Mouse (Mus musculus) heart, postnatal 36 days (tissue): ENCODE measurements around the gene Prdm8. TPM values are rescaled to one million over a fixed set of nuclear protein-coding genes. Genes with fewer than 3 reads are reported as not detected.

Experiments used
- DNase-seq, 2 experiments: peaks; one replicate each; pipeline ENCODE4 v3.0.0; 2021 to 2022
- intact Hi-C: fragments of 180-260 bp; cut with DNase I; formaldehyde crosslinking; loops from one replicate; pipeline ENCODE4 v1.15.1; 2025
- total RNA-seq, 2 experiments: library from RNA; stranded (reverse); gene quantifications; 2 replicates each; pipeline ENCODE4 v1.2.3; 2021

Gene Prdm8
- total RNA-seq, result under 1 TPM; 0.25 to 0.35 TPM

DNA sequence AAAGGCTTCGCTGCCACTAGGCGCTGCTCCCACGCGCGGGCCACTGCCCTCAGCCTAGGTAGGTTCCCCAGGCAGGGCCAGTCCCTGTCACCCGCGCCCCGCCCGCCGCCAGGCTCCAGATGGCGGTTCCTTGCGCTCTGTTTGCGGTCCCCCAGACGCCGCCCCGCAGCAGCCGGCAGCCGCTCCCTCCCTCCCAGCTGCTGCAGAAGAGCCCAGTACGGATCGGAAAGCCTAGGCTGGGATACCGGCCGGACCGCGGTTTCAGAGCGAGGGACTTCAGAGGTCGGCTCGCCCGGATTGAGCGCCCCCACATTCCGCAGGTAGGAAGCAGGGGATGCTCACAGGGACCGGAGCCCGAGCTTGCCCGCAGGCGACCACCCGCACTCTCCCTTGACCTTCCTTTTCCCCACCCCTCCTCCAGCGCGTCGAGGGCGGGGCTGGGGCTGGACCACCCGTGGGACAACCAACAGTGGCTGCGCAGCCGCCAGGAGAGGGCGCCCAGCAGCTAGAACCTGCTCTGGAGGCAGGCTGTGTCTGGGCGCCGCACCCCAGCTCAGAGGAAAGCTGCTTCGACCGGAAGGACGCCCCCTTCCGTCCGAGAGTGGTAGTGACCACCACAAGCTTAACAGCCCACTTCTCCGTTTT is at the start of gene Prdm8:
Gene Prdm8, plus strand, starts transcription at position 19 of the 645 bp plus-strand sequence.
- intact Hi-C loops, result loop anchor here (5.0 kb wide), 2 partner anchors 135 to 220 kb away; partner anchors contain the start of gene Antxr2
- DNase-seq, result peak; percentile 76 to 79

DNA sequence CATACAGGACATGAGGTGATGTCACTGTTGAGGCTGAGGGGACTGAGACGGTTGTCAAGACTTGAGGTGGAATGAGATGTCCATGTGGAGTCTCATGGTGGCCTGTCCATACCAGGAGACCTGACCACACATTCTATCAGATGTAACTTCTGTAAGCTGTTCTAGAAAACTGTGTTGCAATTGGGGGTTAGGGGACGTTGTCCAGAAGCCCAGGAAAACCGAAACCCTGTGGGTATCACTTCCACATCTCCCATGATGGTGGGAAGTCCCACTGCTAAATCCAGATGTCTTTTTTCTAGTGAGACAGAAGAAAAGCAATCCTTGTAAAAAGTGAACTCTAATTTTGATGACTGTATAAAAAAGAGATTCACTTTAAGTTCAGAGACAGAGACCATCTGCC is 39.9 kb upstream of the Prdm8 start:
- intact Hi-C loops, result no loop called here

DNA sequence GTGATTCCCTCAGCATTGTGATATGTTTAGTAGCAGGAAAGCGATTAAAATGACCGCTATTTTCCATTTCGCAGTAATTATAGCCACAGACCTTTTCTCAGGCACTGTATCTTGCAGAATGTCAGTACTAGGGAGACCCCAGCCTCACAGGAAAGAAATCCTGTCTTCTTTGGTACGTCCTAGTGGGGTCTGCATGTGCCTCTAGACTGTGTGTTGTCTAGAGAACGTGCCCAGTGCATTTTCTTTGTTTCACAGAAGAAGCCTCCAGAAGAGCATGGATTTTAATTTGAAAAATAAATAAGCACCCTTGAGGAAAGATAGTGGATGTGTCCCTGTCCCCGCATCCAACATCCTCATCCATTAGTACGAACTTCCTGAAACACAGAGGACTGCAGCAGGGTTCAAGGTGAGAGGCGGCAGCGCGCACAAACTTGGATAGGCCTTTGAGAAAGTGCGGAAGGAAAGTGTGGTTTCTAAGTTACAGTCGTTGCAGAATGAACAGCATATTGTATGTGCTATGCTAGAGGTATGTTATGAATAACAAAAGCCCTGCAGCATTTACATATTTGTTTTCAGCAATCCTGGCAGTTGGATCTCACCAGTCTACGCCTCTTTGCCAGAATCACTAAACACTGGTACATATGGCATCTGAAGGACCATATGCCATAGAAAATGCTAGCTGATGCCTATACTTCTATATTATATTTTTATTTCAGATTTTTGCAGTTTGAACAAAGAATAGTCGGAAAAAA is 28.3 kb upstream of the Prdm8 start:
- no peak for DNase-seq
- intact Hi-C loops, result no loop called here

More for the DNA sequence above, 39.9 kb upstream of the Prdm8 start:
- DNase-seq, result no peak

DNA sequence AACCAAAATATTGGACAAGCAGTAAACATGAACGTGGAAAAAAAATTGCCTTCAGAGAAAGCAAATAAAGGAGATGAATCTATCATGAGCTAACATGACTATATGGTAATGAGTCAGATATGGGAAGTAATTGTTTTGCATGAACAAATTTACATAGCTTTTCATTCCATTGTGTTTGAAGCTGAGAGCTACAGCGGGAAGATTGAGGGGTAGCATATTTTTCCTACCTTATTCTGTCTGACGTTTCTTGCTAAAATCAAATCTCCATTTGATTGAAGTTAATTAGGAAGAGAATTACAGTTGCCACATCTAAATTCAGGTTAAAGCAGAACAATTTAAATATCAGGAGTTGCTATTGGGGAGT is 27.7 kb upstream of the Prdm8 start:
- intact Hi-C loops, result no loop called here
- no peak for DNase-seq

DNA sequence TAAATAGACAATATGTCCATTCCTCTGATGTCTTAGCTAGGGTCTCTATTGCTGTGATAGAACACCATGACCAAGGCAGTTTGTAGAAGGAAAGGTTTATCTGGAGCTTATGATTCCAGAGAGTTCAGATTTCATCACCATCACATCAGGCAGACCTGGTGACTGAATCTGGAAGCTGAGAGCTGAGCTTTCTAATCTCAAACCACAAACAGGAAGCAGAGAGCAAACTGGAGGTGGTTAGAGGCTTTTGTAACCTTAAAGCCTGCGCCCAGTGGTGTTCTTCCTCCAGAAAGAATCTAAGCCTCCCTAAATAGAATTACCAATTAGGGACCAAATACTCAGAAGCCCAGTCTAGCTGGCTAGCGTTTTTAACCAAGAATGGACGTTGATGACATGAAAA is 20.1 kb upstream of the Prdm8 start:
- intact Hi-C loops, result no loop called here
- no peak for DNase-seq

DNA sequence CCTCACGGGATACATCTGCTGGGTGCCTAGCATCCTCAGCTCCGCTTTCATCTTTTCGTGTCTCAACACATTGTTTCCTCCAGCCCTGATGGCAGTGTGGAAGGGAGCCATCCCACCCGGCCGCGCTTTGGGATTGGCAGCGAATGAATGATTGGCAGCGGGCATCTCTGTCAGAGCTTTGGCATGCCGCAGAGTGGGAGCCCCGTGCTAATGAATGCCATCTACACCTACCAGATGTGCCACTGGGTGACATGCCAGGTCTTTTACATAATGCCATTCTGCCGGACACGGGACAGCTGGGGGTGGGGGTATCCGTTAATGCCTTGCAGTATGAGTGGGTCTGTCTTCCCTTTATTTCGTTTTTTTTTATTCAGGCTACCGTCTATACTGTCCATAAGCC is 882 bp upstream of the Prdm8 start:
- DNase-seq, result no peak
- intact Hi-C loops, result loop anchor here (5.0 kb wide), 2 partner anchors 134 to 219 kb away; partner anchors contain the start of gene Antxr2

DNA sequence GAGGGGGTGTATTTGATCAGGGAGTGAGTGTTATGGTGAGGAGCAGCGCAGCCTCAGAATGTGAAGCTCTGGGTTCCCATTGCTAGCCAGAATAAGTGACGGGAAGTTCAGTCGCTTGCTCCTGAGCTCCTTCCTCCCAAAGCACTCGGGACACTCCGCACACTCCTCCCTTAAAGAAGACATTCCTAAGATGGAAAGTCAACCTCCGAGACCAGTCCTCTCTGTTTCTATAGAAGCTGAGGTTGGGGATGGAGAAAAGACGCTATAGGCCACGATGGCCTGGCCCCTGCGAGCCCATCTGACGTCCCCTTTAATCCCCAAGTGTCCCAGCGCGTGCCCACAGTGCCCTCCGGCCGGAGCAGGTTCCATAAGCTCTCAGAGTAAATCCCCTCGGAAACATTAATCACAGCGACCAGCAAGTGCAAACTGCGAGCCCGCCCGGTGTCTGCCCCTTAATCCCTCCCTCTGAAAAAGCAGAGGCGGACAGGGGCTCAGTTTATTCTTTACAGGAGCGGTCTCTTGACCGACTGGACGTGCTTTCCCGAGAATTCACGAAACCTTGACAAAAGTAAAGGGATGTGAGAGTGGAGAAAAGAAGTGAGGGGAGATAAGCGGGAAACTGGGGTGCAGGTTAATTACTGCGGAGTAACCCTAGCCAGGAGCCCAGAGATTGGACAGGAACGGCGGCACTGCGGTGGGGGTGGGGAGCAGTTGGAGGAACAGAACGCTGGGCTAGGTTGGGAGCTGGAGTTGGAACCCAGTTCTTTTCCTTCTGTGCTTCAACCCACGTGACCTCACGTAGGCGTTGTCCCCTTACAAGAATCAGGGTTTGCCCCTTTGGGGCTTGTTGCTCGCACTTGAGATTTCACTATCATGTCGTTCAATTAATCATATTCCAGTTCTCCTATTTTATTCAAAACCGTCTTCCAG is 1.6 kb downstream of the Prdm8 start:
- intact Hi-C loops, result loop anchor here (5.0 kb wide), 2 partner anchors 136 to 221 kb away; partner anchors contain the start of gene Antxr2
- DNase-seq, result no peak

DNA sequence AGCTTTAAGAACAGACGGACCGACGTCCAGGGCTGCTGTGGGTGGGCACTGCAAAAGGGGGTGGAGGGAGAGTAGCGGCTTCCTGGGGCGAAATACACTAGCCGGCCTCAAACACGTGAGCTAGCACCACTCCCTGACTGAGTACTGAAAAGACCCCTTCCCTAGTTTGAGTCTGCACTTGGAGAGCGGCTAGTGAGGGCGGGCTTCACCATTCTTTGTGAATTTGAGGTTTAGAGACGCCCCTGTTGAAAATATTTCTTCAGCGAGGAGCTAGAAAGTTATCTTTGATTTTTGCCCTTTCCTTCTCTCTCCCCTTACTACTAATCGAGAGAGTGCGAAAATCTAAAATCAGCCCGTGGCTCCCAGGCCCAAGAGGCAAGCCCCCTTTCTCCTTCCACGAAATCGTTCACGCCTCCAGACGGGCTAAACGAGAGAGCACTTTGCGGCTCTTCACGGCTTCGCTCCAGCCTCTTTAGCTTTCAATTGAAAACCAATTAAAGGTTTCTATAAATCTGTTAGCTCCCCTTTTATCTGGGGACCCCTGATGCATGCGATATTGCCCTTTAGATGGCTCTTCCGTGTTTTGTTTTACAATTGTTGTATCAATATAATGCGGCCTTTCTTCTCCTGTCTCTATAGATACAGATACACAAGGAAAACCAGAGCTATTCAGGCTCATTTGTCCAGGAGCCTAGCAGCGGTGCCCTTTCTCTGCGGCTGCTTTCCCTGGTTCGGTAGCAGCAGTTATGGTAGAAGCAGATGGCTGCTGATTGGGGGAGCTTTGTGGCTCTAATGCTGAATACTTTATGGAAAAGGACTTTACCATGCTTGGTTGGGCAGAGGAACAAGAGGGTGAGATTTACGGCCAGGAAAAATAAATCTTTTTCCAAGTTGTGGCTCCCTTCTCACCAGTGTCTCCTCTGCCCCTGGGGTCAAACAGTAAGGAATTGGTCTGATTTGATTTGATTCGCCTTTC is 2.7 kb downstream of the Prdm8 start:
- DNase-seq, result no peak
- intact Hi-C loops, result loop anchor here (5.0 kb wide), 2 partner anchors 137 to 222 kb away; partner anchors contain the start of gene Antxr2

DNA sequence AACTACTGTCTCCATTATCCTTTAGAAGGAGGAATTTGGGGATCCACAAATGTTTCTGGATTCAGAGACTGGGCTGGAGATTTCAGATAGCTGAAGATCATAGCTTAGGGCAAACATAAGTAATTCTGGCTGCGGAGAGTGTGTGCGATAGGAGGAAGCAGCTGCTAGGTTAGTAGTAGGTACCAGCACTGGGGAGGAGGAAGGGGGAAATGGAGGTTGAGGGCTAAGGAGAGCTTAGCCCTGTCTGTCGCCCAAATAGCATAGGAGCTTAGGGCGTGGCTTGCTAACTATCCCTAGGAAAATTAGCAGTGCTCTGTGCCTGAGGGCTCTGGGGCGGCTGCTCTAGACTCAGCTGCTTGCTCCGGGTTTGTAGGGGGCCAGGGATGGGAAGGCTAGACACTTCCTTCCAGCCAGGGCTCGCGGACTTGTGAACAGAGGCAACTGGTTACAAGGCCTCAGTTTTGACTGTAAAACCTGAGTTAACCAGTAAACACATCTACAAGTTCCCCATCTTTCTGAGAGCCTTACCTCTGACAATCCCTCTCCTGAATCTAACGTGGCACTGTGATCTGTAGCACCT is 4.7 kb downstream of the Prdm8 start:
- DNase-seq, result no peak
- intact Hi-C loops, result no loop called here

DNA sequence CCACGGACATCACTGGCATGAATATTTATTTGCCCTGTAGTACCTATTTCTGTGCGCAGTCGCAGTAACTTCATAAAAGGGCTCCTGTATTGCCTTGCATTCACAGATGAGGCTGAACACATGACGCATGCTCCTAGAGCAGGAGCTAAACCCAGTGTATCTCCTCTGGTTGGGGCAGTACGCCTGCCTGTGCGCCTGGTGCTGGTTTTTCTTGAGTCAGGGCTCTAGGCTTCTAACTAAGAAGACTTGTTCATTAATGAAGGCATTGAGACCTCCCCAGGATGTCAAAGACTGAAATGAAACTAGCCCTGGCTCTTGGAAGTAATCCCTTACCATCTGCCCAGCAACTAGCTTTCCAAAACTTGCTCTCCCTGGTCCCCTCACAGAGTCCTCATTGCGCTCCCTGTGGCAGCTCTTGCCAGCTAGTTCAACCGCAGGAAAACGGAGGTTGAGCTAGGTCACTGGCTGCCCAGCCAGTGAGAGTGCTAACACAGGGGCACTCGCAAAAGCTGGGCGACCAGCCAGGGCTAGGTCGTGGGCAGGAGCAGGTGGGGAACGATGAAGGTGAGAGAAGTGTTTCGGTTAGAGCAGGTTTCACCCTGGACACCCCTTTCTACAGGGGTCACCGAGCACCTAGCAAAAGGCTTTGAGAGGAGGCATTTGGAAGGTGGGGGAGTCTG is 5.6 kb downstream of the Prdm8 start:
- DNase-seq, result no peak
- intact Hi-C loops, result no loop called here

DNA sequence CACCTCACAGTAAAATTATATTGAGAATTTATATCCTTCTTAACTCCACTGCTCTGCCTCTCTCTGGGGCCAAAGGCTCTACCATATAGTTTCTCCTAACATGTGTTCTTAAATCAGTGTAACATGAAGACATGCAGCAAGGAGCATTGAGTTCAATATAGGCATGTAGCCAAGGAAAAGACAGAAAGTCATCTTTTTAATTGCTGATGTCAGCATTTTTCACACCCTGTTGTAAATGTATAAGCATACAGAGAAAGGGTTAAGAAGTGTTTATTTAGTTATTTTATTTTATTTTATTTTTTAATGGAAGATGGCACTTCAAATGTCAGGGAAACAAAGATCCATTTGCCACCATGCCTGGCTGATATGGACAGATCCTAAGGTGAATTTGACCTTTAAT is 6.7 kb downstream of the Prdm8 start:
- DNase-seq, result no peak
- intact Hi-C loops, result no loop called here

DNA sequence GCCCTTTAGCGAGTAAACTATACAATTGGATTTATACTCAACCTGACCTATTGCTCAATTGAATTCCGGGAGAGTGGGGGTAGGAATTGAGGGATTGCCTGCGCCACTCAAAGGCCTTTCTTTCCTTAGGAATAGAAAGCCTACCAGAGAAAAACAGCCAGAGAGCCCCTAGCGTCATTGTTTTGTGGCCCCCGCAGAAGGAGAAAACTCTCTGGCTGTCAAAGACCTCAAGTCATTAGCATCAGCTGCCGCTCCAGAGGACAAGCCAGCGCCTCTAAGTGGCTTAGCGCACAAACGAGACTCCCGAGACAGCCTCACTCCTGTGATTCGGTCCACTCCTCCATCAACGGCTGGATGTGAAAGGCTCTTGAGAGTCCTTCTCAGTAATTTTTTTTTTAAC is 12.6 kb downstream of the Prdm8 start:
- intact Hi-C loops, result loop anchor here (10.0 kb wide), 1 partner anchor 845 kb away; no protein-coding TSS in a partner anchor
- DNase-seq, result no peak

DNA sequence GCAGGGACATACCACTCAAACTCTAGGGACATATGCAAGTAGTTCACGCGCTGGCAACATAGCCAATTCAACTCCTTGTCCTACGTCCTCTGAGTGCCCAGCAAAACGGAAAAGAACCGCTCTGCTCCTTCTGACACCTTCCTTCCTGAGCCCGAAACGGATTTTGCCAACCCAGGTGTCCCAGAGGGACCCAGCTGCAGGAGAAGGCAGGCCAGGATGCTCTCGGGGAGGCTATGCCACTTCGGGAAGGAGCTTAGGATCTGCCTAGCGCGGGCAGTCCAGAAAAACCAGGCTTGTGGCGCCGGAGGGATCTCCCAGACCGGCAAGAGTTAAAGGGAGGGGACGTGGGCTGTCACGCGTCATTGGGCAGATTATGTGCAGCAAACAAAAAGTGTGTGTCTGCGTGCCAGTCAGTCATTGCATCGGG is 13.5 kb downstream of the Prdm8 start:
- no peak for DNase-seq
- intact Hi-C loops, result loop anchor here (10.0 kb wide), 1 partner anchor 846 kb away; no protein-coding TSS in a partner anchor

DNA sequence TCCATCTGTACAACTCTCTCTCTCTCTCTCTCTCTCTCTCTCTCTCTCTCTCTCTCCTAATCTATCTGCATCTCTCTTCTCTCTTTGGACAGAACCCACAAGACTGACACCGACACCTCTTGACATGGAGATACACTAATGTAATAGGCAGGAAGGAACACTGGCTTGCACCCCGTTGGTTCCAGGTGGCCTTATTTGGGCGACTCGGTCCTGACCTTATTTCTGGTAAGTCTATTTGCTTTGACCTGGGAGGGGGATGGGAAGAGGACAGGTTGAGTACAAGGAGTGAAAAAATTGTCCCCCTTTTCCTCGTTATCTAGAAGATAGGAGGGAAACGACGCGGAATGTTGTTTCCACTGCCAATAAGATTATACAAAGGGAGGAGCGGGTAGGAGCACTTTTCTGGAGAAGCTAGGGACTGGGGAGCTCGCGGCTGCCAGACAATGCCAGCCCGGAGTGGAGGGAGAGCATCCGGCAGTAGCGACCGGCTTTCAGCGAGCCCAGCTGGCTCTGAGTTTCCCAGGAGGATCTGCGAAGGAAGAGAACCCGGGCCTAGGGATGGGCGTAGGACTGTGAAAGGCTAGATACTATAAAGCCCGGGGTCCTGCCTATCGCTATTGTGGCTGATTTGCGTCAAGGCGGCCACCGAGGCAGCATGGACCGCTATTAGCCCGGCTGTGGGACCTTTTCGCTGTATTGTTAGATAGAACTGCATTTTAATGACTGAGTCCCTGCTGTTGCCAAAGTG is 14.1 kb downstream of the Prdm8 start:
- intact Hi-C loops, result loop anchor here (10.0 kb wide), 1 partner anchor 846 kb away; no protein-coding TSS in a partner anchor
- peak in 1 of 2 experiments; percentile 31 for DNase-seq

DNA sequence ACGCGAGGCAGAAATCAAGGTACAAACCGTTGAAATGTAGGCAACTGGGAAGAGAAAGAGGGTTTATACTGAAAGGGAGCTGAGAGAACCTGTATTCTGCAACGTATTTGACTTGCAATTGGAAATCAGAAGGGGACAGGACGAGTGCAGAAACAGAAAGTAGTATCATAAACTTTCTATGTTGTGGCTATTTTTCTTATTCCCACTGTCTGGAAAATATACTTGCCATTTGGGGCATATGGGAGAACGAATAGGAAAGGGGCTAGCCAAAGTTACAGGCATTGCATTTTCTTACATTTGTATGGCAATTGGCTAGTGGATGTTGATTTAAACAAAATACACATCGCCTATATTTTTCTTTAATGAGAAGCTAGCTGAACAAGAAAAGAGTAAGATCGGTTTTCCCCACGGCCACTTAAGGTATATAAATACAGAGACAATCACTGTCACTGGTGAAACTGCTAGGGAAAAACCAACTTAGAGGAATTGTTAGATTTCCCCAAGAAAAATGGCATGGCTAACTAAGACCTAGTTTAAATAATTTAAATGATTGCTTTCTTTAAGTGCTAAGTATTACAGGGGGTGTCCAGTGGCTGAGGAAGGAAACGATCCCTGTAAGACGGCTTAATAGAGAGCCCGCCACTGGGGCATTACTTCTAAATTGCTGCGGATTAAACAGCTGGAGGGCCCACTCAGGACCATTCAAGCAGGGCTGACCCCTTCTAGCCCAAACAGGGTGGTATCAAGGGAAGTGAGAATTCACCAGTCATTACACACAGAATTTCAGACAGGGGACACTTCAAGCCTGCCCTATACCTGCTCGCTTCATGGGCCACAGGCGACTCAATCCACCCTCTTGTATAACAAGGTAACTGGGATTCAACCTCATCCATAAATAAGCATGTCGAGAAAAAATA is 14.9 kb downstream of the Prdm8 start:
- DNase-seq, result no peak
- intact Hi-C loops, result loop anchor here (10.0 kb wide), 1 partner anchor 847 kb away; no protein-coding TSS in a partner anchor

DNA sequence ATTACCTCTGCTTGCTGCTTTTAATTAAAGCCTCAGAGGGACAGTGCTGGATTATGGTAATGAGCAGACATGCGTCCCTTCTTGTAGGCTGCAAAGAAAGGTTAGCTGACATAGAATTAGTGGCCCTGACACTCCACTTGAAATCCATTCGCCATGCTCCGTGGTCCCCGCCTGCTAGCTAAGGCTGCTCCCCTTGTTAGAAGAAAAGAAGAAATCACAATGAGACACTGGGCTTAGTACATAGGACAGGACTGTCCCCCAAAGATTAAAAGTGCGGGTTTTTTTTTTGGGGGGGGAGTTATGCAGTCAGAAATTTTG is 15.6 kb downstream of the Prdm8 start:
- intact Hi-C loops, result loop anchor here (10.0 kb wide), 1 partner anchor 848 kb away; no protein-coding TSS in a partner anchor
- DNase-seq, result no peak
